Mouse (Mus musculus) forebrain, postnatal 0 days (tissue): ENCODE data around the gene Ccl28. TPM values are rescaled to one million over a fixed set of nuclear protein-coding genes. Genes with fewer than 3 reads are reported as not detected.

Source experiments
- ATAC-seq: fragments of 200-750 bp; cut with Nextera tagmentation; 2 replicates; pipeline ENCODE4 v1.8.0; 2017; ENCODE audit warnings: mild to moderate bottlenecking, moderate library complexity
- DNase-seq: peaks from one replicate; pipeline ENCODE4 v3.0.0-alpha.2; 2015
- H3K27ac ChIP-seq: fragments of 300-500 bp; sonication (generic); 2 replicates; pipeline ENCODE4 v1.5.1; 2014; ENCODE audit warnings: low read depth, mild to moderate bottlenecking, antibody characterized with exemption, low read length, moderate library complexity, mixed read lengths
- H3K27me3 ChIP-seq: fragments of 300-500 bp; sonication (generic); 2 replicates; pipeline ENCODE4 v1.6.1; 2014; ENCODE audit warnings: mild to moderate bottlenecking, low read length, mixed read lengths; ENCODE audit not compliant: insufficient read depth
- H3K36me3 ChIP-seq: fragments of 300-500 bp; sonication (generic); 2 replicates; pipeline ENCODE4 v1.6.1; 2014; ENCODE audit warnings: mild to moderate bottlenecking, moderate library complexity; ENCODE audit not compliant: insufficient read depth
- H3K4me1 ChIP-seq: fragments of 300-500 bp; sonication (generic); 2 replicates; pipeline ENCODE4 v1.6.1; 2014; ENCODE audit warnings: antibody characterized with exemption; ENCODE audit not compliant: insufficient read depth
- H3K4me2 ChIP-seq: fragments of 300-500 bp; sonication (generic); 2 replicates; pipeline ENCODE4 v1.6.1; 2014; ENCODE audit warnings: low read depth, mild to moderate bottlenecking, moderate library complexity
- H3K4me3 ChIP-seq: fragments of 300-500 bp; sonication (generic); 2 replicates; pipeline ENCODE4 v1.5.1; 2014; ENCODE audit warnings: low read depth, low read length, mixed read lengths
- H3K9ac ChIP-seq: fragments of 300-500 bp; sonication (generic); 2 replicates; pipeline ENCODE4 v1.6.1; 2014; ENCODE audit warnings: mild to moderate bottlenecking
- H3K9me3 ChIP-seq: fragments of 300-500 bp; sonication (generic); 2 replicates; pipeline ENCODE4 v1.6.1; 2016; ENCODE audit warnings: low read length
- CTCF ChIP-seq: sonication (generic); IDR thresholded peaks from 2 replicates; pipeline ENCODE4 v1.5.1; 2016; ENCODE audit warnings: antibody characterized with exemption, control low read depth, low read depth
- WGBS: fragments of 180-500 bp; shearing (Covaris S2); extraction: QIAGEN DNeasy Blood & Tissue Kit; methylation state at CpG from one replicate; pipeline ENCODE4 v1.1.7; 2014; 5-methylcytosine and 5-hydroxymethylcytosine counted together
- polyA plus RNA-seq: library from polyadenylated mRNA; unstranded; fragments of >200 nt; fragmentation: Nextera tagmentation; extraction: Ambion mirVana; gene quantifications from 2 replicates; pipeline ENCODE4 v1.2.1, GENCODE M21; 2015
- total RNA-seq: library from RNA; depleted of rRNA; stranded (reverse); fragments of >200 nt; gene quantifications from 2 replicates; pipeline ENCODE4 v1.2.3, GENCODE M21; 2014; rRNA removed

The Ccl28 gene
- total and polyA plus RNA-seq, 2 experiments from 2014 or later: 0.22 to 4.5 TPM

DNA sequence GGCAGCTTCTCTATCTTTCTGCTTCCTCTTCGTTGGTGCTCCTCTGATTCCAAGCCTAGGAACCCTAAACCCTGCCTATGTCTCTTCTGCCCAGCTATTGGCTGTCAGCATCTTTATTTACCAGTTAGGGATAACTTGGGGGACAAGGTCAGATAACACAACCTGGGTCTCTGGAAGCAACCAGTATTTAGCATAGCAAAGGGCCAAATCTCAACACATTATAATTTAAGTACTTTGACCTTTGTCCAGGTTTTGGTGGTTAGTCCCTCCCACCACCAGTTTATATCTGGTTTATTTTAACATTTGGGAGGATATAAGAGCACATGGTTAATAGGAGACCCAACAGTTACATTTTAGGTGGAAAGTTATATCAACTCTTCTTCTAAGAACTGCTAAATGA is 72.9 kb downstream of the Ccl28 start:
- no peak for ATAC-seq

GRCm38 (mm10) chr13:119698436-119698835 is 74.8 kb downstream of the Ccl28 start:
- WGBS: 90% methylated on average over 4 of the region's 4 CpGs

More for the DNA sequence above, 72.9 kb downstream of the Ccl28 start:
- 47% methylated on average over 1 of the region's 1 CpGs for WGBS
- Histone ChIP-seq H3K27ac (no peak overlapping the region), H3K4me2 (no peak overlapping the region), H3K36me3 (peaks cover 22% of the 10 kb centered on the region), H3K9me3 (no peaks in the 10 kb centered on the region), H3K27me3 (no peaks in the 10 kb centered on the region), H3K4me1 (peaks cover 25% of the 10 kb centered on the region), H3K9ac (no peak overlapping the region), H3K4me3 (no peak overlapping the region)
- no peak for TF ChIP-seq CTCF
- no peak for DNase-seq

More at GRCm38 (mm10) chr13:119698436-119698835, 74.8 kb downstream of the Ccl28 start:
- Histone ChIP-seq H3K27me3 (no peaks in the 10 kb centered on the region), H3K36me3 (peaks cover 36% of the 10 kb centered on the region), H3K4me1 (peaks cover 17% of the 10 kb centered on the region), H3K9me3 (no peaks in the 10 kb centered on the region), H3K4me3 (no peak overlapping the region), H3K27ac (no peak overlapping the region), H3K9ac (no peak overlapping the region), H3K4me2 (no peak overlapping the region)
- ATAC-seq (no peak), DNase-seq (no peak)
- TF ChIP-seq CTCF: no peak

Other genes with a start within 250 kb of the Ccl28 start
- gene Paip1, start 195.2 kb upstream of the Ccl28 start, total RNA-seq: 142 and 145 TPM in 2 replicates
- 149 and 157 TPM in 2 replicates for gene Paip1, start 195.2 kb upstream of the Ccl28 start, polyA plus RNA-seq
- 78.5 and 89.9 TPM in 2 replicates for gene 4833420G17Rik, start 161.1 kb upstream of the Ccl28 start, total RNA-seq
- gene 4833420G17Rik, start 161.1 kb upstream of the Ccl28 start, polyA plus RNA-seq: 58.0 and 63.6 TPM in 2 replicates
- 29.8 and 35.5 TPM in 2 replicates for gene Tmem267, start 135.8 kb upstream of the Ccl28 start, total RNA-seq
- gene Tmem267, start 135.8 kb upstream of the Ccl28 start, polyA plus RNA-seq: 2.5 and 5.3 TPM in 2 replicates
- gene 3110070M22Rik, start 135.4 kb upstream of the Ccl28 start, total RNA-seq: 7.9 and 8.2 TPM in 2 replicates
- 1.7 and 2.7 TPM in 2 replicates for gene 3110070M22Rik, start 135.4 kb upstream of the Ccl28 start, polyA plus RNA-seq
- gene Hmgcs1, start 66.6 kb downstream of the Ccl28 start, total RNA-seq: 392 and 404 TPM in 2 replicates
- gene Hmgcs1, start 66.6 kb downstream of the Ccl28 start, polyA plus RNA-seq: 334 and 452 TPM in 2 replicates
- gene Nim1k, start 132.1 kb downstream of the Ccl28 start, total RNA-seq: 11.2 and 11.3 TPM in 2 replicates
- 7.5 and 8.7 TPM in 2 replicates for gene Nim1k, start 132.1 kb downstream of the Ccl28 start, polyA plus RNA-seq
- gene Zfp131, start 167.1 kb downstream of the Ccl28 start, total RNA-seq: 46.6 and 56.7 TPM in 2 replicates
- 23.1 and 27.7 TPM in 2 replicates for gene Zfp131, start 167.1 kb downstream of the Ccl28 start, polyA plus RNA-seq
- gene AF067063, start 206.4 kb downstream of the Ccl28 start, total RNA-seq: not detected in 2 replicates
- gene AF067063, start 206.4 kb downstream of the Ccl28 start, polyA plus RNA-seq: not detected in 2 replicates
- not detected in 2 replicates for gene D13Ertd608e, start 212.2 kb downstream of the Ccl28 start, total RNA-seq
- gene D13Ertd608e, start 212.2 kb downstream of the Ccl28 start, polyA plus RNA-seq: not detected in 2 replicates